Mouse (Mus musculus) spleen, postnatal 14 days (tissue): ENCODE measurements around the gene Wipf1.
A peak's percentile ranks its signal among the peaks of the same experiment; 100 is the strongest.

Experiments
- DNase-seq, 2 experiments: peaks; one replicate each; pipeline ENCODE4 v3.0.0; 2021 to 2022; ENCODE audit warnings: low spot score in 2 of 2

Wipf1 gene

GRCm38 (mm10) chr2:73440319-73440718 is 89.2 kb downstream of the Wipf1 start:
- no peak for DNase-seq

GRCm38 (mm10) chr2:73436976-73437375 is 92.6 kb downstream of the Wipf1 start:
- no peak for DNase-seq

DNA sequence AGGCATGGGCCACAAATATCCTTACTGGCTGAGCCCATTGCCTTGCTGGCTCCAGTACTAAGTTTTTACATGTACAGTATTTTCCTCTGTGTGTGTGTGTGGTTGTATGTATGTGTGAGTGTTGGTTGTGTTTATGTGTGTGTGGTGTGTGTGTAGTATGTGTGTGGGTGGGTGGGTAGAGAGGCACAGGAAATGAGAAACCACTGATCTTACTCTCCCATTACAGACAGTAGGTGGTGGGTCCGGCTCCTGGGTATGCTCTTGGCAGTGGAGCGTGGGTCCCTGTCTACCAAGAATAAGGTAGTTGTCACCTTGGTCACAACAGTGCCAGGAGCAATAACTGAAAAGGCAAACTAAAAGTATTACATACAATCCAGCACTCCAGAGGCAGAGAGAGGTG is 93.7 kb downstream of the Wipf1 start:
- no peak for DNase-seq

DNA sequence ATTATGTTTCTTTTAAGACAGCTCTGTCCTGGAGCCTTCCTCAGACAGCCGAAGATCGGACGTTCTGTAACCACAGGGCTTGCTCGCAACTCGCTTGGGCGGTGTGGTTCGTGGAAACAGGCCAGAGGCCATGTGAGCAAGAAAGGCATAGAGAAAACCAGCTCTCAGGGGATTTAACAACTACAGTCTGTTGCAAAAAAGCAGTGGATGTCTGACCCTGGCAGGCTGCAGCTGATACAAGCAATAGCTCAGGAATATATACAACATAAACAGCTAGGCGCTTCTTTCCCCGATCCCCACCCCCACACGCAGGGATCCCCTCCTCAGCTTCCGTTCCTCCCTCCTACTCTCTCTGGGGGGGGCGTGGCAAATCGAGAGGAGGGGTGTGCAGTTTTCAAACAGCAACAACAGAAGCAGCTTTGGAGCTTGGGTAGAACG is 97.6 kb downstream of the Wipf1 start:
- DNase-seq = no peak

GRCm38 (mm10) chr2:73428803-73429468 is 100.6 kb downstream of the Wipf1 start:
- DNase-seq = no peak

GRCm38 (mm10) chr2:73427293-73427692 is 102.2 kb downstream of the Wipf1 start:
- peak in 1 of 2 experiments; percentile 50 for DNase-seq

DNA sequence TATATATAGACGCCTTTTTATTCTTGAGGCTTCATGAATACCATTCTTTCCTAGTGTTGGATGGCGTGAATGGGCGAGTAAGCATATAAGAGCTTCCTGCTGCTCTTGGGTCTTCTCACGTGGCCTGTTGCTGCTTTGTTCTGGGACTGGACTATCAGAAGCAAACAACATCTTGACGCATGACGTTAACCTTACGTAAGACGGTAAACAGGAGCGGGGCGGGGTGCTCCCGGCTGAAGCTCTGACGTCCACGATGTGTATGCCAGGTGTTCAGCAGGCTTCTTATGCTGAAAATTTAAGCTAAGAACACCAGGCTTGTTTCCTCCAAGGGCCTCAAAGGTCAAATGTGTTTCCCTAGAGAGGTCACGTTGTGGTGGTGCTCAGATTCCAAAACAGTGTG is 103.7 kb downstream of the Wipf1 start:
- no peak for DNase-seq

DNA sequence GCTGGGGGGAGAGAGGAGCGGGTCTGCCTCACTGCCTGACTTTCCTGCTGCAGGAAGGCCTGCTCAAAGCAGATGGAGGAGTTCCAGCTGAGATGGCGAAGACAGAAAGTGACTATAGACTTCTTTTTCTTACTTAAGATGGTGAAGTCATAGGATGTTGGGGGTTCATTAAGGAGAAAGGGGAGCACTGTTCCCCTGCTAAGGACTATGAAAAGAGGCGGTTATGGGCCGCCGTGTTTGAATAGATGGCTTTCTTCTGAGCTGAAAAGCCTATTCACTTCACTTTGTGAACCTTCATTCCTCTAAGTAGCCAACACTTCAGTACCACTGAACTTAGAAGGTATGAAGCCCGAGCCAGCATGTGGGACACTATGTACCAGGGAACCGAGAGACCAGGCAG is 109.8 kb downstream of the Wipf1 start:
- no peak for DNase-seq

DNA sequence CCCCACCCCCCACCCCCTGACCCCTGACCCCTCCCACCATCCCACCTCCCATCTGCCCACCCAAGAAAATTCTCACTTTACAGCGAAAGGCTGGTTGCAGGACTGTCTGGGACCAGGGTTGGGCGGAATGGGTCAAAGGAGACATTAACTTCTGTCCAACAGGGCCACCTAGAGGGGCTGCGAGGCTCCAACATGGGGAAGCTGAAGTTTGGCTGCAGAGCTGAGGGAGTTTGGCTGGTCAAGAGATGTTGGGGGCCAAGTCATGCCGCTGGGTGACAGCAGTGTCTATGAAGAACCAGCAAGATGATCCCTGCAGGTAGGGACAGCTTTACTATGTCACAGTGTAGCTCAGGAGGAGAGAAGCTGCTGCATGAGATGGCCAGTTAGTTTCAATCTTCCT is 110.2 kb downstream of the Wipf1 start:
- DNase-seq = peak in 1 of 2 experiments; percentile 41

DNA sequence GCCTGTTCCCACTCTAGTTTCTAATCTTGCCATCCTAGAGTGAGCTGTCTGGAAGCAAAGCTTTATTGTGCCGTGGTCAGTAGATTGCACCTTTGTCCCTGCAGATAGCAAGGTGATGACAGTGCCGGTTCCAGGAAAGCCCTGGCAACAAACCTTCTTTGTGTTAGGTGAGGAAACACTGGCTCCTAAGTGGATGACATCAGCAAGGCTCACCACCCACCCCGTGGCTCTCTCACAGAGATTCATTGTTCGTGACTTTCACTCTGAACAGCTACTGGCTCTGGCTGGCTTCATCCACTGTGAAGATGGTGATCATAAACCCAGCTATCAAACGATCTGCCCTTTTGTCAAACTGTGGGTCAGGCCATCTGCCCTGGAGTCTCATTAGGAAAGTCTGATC is 113.6 kb downstream of the Wipf1 start:
- DNase-seq = no peak

- no peak for DNase-seq
Measured at GRCm38 (mm10) chr2:73410076-73410475, 119.5 kb downstream of the Wipf1 start.

DNA sequence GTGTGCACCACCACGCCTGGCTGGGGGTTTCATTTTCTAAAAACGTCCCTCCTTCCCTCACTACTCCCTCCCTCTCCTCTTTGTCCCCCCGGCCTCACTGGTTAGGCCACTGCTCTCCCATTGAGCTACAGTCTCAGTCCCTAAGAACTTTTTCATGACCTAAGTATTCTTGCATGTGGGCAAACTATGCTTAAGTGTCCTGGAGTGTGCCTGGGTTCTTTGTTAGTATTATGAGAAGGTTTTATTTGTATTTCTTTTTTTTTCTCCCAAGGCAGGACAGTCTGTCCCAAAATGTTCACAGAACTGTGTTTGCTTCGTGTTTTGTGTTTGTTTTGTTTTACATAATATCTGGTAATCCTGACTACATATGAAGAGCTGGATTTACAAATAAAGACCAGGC is 121.9 kb downstream of the Wipf1 start:
- no peak for DNase-seq

DNA sequence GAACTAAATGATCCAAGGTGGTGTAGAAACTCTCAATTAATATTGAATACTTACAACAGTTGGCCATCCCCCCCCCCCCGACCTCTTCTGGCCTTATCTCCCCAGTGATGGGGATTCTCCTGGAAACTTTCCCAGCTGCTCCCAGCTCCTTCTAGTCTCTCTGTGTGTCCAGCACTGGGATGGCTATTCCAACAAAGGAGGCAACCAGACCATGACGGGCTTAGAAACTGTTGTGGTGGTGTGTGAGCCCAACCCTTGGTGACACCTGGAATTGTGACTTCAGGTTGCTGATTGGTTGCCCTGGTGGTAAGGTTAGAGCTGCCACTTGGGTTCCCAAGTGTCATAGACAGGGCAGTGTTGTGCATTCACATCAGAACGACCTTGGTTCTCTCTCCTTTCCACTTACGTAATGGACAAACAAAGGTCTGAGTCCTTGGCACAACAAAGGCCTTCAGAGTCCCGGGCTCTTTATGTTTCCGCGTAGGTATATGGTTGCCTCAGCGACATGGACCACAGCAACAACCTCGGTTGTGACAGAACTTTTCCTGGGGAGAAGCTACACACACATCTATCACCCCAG is 123.1 kb downstream of the Wipf1 start:
- no peak for DNase-seq

DNA sequence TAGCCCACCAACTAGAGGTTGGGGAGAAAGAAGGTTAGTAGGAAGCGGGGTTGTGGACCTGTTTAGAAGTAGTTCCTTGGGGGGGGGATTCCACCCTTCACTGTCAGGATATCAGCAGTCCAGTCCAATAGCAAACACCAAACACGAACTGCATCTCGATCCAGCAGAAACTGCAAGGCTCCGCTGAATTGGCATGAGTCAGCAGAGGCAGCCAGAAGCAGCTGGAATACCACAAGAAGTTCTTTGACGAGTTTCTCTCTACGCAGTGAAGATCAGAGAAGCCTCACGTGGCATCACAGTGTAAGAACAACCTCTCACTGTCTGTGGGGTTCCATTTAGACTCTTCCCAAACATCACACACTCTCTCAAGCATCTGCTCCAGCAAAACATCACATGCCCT is 124.6 kb downstream of the Wipf1 start:
- no peak for DNase-seq

GRCm38 (mm10) chr2:73404442-73404841 is 125.1 kb downstream of the Wipf1 start:
- DNase-seq = no peak

DNA sequence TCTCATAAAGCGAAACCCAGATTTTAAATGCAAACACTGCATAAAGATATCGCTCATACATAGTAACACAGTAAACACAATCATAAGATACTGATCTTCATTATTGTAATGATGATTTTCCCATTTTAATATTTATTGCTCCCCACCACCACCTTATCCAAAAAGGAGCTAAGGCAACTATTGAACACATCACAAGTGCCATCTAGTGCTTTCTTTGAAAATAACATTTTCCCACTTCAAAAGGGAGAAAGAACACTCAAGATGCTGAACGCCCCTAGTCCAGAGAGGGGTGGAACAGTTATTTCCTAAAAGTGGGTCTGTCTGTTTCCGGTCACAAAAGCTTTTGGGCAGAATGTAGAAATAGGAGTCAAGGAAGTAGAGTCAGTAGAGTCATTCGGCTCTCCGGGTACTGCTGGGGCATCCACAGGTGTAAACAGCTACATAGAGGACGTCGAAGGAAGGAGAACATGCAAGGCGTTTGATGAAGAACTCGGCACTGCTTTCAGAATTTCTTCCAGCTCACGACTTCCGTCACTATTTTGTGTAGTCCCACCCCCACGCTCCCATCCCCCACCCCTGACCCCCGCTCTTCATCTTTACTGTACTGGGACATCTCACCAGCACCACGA is 126.0 kb downstream of the Wipf1 start:
- no peak for DNase-seq

GRCm38 (mm10) chr2:73401689-73402088 is 127.8 kb downstream of the Wipf1 start:
- DNase-seq = no peak

GRCm38 (mm10) chr2:73397476-73397875 is 132.1 kb downstream of the Wipf1 start:
- DNase-seq = no peak

DNA sequence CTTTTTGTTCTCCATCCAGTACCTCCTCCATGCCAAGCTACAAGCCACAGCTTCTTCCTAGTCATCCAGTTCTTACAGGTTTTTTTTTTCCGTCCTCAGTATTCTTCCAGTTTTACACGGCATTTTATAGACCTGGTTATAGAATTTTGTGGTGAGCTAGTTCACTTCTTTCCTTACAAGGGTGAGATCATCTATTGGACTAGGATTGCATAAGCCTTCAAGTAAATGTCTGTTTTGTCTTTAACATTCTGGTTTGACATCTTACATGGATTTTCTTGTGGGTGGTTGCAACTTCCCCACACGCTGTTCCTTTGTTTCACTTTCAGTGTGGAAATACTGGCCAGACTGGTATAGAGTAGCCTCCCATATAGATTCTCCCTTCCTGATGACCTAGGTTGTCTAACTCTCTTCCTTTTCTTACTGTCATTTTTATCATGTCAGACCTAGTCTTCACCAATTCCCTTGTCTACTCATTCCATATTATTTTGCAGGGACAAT is 132.7 kb downstream of the Wipf1 start:
- DNase-seq = no peak

GRCm38 (mm10) chr2:73395516-73395915 is 134.0 kb downstream of the Wipf1 start:
- DNase-seq = no peak

GRCm38 (mm10) chr2:73394476-73394875 is 135.1 kb downstream of the Wipf1 start:
- no peak for DNase-seq

- no peak for DNase-seq
Measured at GRCm38 (mm10) chr2:73392772-73393171, 136.8 kb downstream of the Wipf1 start.

DNA sequence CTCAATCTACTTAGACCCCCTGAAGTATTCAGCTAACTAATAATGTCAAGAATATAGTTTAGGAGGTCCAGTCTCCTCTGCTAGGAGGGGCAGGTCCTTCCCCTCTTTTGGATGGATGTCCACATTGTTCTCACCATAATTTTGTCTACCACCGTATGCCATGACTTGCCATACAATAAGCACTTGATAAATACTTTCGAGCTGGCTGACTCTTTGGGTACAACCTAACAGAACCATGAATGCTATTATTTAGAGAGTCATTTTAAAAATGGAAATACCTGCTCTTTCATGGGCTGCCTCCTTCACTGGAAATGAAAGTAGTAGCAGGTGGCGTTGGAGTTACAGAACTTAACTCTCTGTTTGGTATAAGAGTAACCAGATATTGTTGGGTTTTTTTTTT is 139.6 kb downstream of the Wipf1 start:
- DNase-seq = no peak
